Mouse (Mus musculus): Measurements from ENCODE around the gene Vmn1r1. TPM values are rescaled to one million over a fixed set of nuclear protein-coding genes. Genes with fewer than 3 reads are reported as not detected.

Vmn1r1 gene
- not detected in 2 replicates for polyA plus RNA-seq (2012; rRNA removed)

DNA sequence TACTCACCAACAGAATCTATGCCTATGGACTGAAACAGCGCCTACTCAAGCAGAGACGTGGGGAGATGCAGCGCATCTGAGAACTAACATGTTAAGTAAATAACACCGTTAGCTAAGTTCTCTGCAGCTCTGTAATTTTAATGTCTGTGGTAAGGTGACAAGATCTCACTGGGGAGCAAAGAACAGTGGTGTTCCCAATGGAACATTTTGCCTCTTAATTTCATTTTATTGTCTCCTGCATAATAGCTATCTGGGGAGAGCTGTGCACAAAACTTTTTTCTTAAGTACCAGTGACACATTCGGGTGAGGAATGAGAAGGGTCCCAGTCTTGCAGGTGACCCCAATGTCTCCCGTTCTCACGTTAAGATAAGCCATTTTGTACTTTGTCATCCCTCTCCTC, at the start of gene Vmn1r1:
TSS of gene Vmn1r1 (minus strand) at position 101 of the 400 bp plus-strand sequence.

DNA sequence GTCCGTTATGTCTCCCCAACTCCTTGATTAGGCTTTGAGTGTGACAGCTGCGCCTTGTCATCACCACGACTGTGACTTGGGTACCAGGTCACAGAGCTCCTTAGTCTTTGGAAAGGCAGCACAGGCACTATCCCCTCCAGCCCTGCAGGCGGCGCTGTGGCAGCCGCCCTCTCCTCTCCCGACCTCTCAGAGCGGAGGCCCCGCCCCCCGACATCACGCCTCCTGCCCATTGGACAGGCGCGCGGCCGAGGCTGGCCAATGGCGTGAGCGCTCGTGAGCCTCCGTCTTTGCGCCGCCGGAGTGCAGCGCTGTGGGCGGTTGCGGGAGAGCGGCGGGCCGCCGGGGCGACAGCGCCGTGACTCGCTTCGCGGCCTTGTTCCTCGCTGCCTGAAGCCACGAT, 39.8 kb downstream of the Vmn1r1 start, which contains the start of gene Srp9:
TSS of gene Srp9 (plus strand) at position 232 of the 400 bp plus-strand sequence.

Other genes with a start within 250 kb of the Vmn1r1 start
- 0.93 and 2.1 TPM in 2 replicates for gene Enah, start 144.5 kb downstream of the Vmn1r1 start, polyA plus RNA-seq (2012; rRNA removed)
- 48.7 and 49.1 TPM in 2 replicates for gene Srp9, start 39.7 kb downstream of the Vmn1r1 start, polyA plus RNA-seq (2012; rRNA removed)
- 29.6 and 33.9 TPM in 2 replicates for gene Degs1, start 118.3 kb upstream of the Vmn1r1 start, polyA plus RNA-seq (2012; rRNA removed)
- gene Fbxo28, start 177.1 kb upstream of the Vmn1r1 start, polyA plus RNA-seq (2012; rRNA removed) = 3.1 and 4.0 TPM in 2 replicates
- gene Trp53bp2, start 244.7 kb upstream of the Vmn1r1 start, polyA plus RNA-seq (2012; rRNA removed) = 2.3 and 3.0 TPM in 2 replicates